Mouse (Mus musculus) neutrophil, adult 83 days (primary cell): Measurements from ENCODE around the gene Eef1b2. TPM values are rescaled to one million over a fixed set of nuclear protein-coding genes. Genes with fewer than 3 reads are reported as not detected.

Experiments
- total RNA-seq, 2 experiments: library from RNA; stranded (reverse); gene quantifications; one replicate each; pipeline ENCODE4 v1.2.4; 2023

The Eef1b2 gene
- 100 to 1,000 TPM; 428 to 453 TPM for total RNA-seq

GRCm38 (mm10) chr1:63176604-63177421, at the start of gene Eef1b2, which contains the start of gene Ndufs1:
Gene Eef1b2, plus strand, starts transcription at chr1:63176825.
Gene Ndufs1, minus strand, starts transcription at chr1:63176833.

DNA sequence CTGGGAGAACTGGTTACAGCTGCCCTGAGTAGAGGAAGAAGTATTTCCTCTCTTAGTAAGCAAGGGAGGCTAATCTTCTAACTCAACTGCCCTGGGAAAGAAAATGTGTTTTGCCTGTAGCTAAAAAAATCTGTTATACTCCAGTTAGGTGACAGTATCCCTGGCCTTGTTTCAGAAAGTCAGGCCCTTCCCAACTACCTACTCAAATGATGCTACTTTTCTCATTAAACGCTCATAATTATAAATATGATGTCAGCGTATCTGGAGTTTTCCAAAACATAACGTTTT, 37.6 kb downstream of the Eef1b2 start, which contains the start of gene Gpr1:
Gpr1 (minus strand) TSS at position 273 of the 288 bp plus-strand sequence.

Other genes starting within 250 kb of the Eef1b2 start
- 10 to 100 TPM; 56.7 to 57.9 TPM for gene Ino80d, start 62.2 kb upstream of the Eef1b2 start, total RNA-seq
- gene Ndufs1, start within 50 bp of the Eef1b2 start, total RNA-seq, result 10 to 100 TPM; 59.0 to 62.1 TPM
- gene Gpr1, start 37.7 kb downstream of the Eef1b2 start, total RNA-seq, result not detected
- gene Zdbf2, start 96.4 kb downstream of the Eef1b2 start, total RNA-seq, result not detected